Mouse (Mus musculus) central nervous system, embryonic 18 days (tissue): ENCODE data around the gene Rnd1. TPM values are rescaled to one million over a fixed set of nuclear protein-coding genes. Genes with fewer than 3 reads are reported as not detected.

Experiments used
- polyA plus RNA-seq: library from polyadenylated mRNA; depleted of rRNA; stranded (reverse); fragments of >200 nt; gene quantifications from 2 replicates; pipeline ENCODE4 v1.2.3, GENCODE M21; 2012; rRNA removed

Rnd1 gene
- polyA plus RNA-seq: 38.9 and 41.2 TPM in 2 replicates

GRCm38 (mm10) chr15:98676940-98677728 lies at the start of gene Rnd1:
Gene Rnd1 (minus strand): TSS chr15:98677461.

GRCm38 (mm10) chr15:98707766-98708372 lies 30.6 kb upstream of the Rnd1 start, which contains the start of gene Ccdc65:
Gene Ccdc65 (plus strand): TSS chr15:98708207.

GRCm38 (mm10) chr15:98662567-98663545 lies 14.4 kb downstream of the Rnd1 start, which contains the start of gene Ddx23:
Gene Ddx23 (minus strand): TSS chr15:98662894.

GRCm38 (mm10) chr15:98630540-98630939 lies 46.7 kb downstream of the Rnd1 start, which contains the start of gene Cacnb3:
Gene Cacnb3 (plus strand): TSS chr15:98630840.

Other genes with a start within 250 kb of the Rnd1 start
- gene Olfr282, start 246.2 kb downstream of the Rnd1 start, polyA plus RNA-seq: not detected in 2 replicates
- gene Olfr281, start 224.9 kb downstream of the Rnd1 start, polyA plus RNA-seq: not detected in 2 replicates
- gene OR5BS1P, start 207.6 kb downstream of the Rnd1 start, polyA plus RNA-seq: not detected in 2 replicates
- gene Lalba, start 194.7 kb downstream of the Rnd1 start, polyA plus RNA-seq: 0.09 TPM in 1 of 2 replicates, not detected in the other
- gene Olfr279, start 185.1 kb downstream of the Rnd1 start, polyA plus RNA-seq: not detected in 2 replicates
- gene Kansl2, start 143.2 kb downstream of the Rnd1 start, polyA plus RNA-seq: 90.0 and 92.4 TPM in 2 replicates
- gene Ccnt1, start 106.5 kb downstream of the Rnd1 start, polyA plus RNA-seq: 22.2 and 25.8 TPM in 2 replicates
- gene 4930415O20Rik, start 106.5 kb downstream of the Rnd1 start, polyA plus RNA-seq: 0.24 TPM in 1 of 2 replicates, not detected in the other
- 42.5 and 49.1 TPM in 2 replicates for gene Adcy6, start 67.4 kb downstream of the Rnd1 start, polyA plus RNA-seq
- gene Cacnb3, start 46.6 kb downstream of the Rnd1 start, polyA plus RNA-seq: 278 and 313 TPM in 2 replicates
- gene Ddx23, start 14.6 kb downstream of the Rnd1 start, polyA plus RNA-seq: 41.2 and 44.4 TPM in 2 replicates
- gene Ccdc65, start 30.7 kb upstream of the Rnd1 start, polyA plus RNA-seq: 6.0 and 6.1 TPM in 2 replicates
- 3.0 and 6.1 TPM in 2 replicates for gene Fkbp11, start 50.7 kb upstream of the Rnd1 start, polyA plus RNA-seq
- 164 and 198 TPM in 2 replicates for gene Arf3, start 85.8 kb upstream of the Rnd1 start, polyA plus RNA-seq
- gene Wnt10b, start 100.7 kb upstream of the Rnd1 start, polyA plus RNA-seq: 0.35 and 1.4 TPM in 2 replicates
- gene Wnt1, start 112.4 kb upstream of the Rnd1 start, polyA plus RNA-seq: 0.19 and 0.21 TPM in 2 replicates
- 10.6 and 13.2 TPM in 2 replicates for gene Ddn, start 132.0 kb upstream of the Rnd1 start, polyA plus RNA-seq
- gene Prkag1, start 154.1 kb upstream of the Rnd1 start, polyA plus RNA-seq: 62.9 and 66.0 TPM in 2 replicates
- 21.3 and 24.1 TPM in 2 replicates for gene Kmt2d, start 193.7 kb upstream of the Rnd1 start, polyA plus RNA-seq
- 47.9 and 49.9 TPM in 2 replicates for gene Rhebl1, start 217.1 kb upstream of the Rnd1 start, polyA plus RNA-seq
- 0.39 and 1.5 TPM in 2 replicates for gene Dhh, start 221.1 kb upstream of the Rnd1 start, polyA plus RNA-seq
- gene Lmbr1l, start 240.8 kb upstream of the Rnd1 start, polyA plus RNA-seq: 75.4 and 86.9 TPM in 2 replicates